Mouse (Mus musculus) forebrain, embryonic 13.5 days (tissue): ENCODE measurements around the gene H2-M3. TPM values are rescaled to one million over a fixed set of nuclear protein-coding genes. Genes with fewer than 3 reads are reported as not detected.
"Not testable (repeated sequence)": the region's sequence is repeated elsewhere in the genome, so short reads cannot be mapped to it uniquely, and the experiment has no call there.

ENCODE experiments used
- ATAC-seq: fragments of 200-750 bp; cut with Nextera tagmentation; 2 replicates; pipeline ENCODE4 v1.8.0; 2017
- H3K27ac ChIP-seq: fragments of 300-500 bp; sonication (generic); 2 replicates; pipeline ENCODE4 v1.5.1; 2015; ENCODE audit warnings: inconsistent platforms, mild to moderate bottlenecking, moderate library complexity
- H3K27me3 ChIP-seq: fragments of 300-500 bp; sonication (generic); 2 replicates; pipeline ENCODE4 v1.6.1; 2015; ENCODE audit warnings: mild to moderate bottlenecking, inconsistent platforms
- H3K36me3 ChIP-seq: fragments of 300-500 bp; sonication (generic); 2 replicates; pipeline ENCODE4 v1.6.1; 2015; ENCODE audit warnings: mild to moderate bottlenecking, inconsistent platforms; ENCODE audit not compliant: poor library complexity, severe bottlenecking
- H3K4me1 ChIP-seq: fragments of 300-500 bp; sonication (generic); 2 replicates; pipeline ENCODE4 v1.6.1; 2015; ENCODE audit warnings: inconsistent platforms
- H3K4me2 ChIP-seq: fragments of 300-500 bp; sonication (generic); 2 replicates; pipeline ENCODE4 v1.6.1; 2015; ENCODE audit warnings: inconsistent platforms, mild to moderate bottlenecking, moderate library complexity
- H3K4me3 ChIP-seq: fragments of 300-500 bp; sonication (generic); 2 replicates; pipeline ENCODE4 v1.5.1; 2015; ENCODE audit warnings: mild to moderate bottlenecking, inconsistent platforms
- H3K9ac ChIP-seq: fragments of 300-500 bp; sonication (generic); 2 replicates; pipeline ENCODE4 v1.6.1; 2015; ENCODE audit warnings: mild to moderate bottlenecking, inconsistent platforms
- H3K9me3 ChIP-seq: fragments of 300-500 bp; sonication (generic); replicated peaks from 2 replicates; pipeline ENCODE4 v1.6.1; 2016; ENCODE audit warnings: inconsistent platforms
- WGBS: fragments of 180-500 bp; shearing (Covaris S2); methylation state at CpG from one replicate; pipeline ENCODE4 v1.1.7; 2015; 5-methylcytosine and 5-hydroxymethylcytosine counted together
- polyA plus RNA-seq: library from polyadenylated mRNA; unstranded; fragments of >200 nt; fragmentation: Nextera tagmentation; extraction: Ambion mirVana; gene quantifications from 2 replicates; pipeline ENCODE4 v1.2.1, GENCODE M21; 2015

Gene H2-M3
- 0.61 and 1.6 TPM in 2 replicates for polyA plus RNA-seq

DNA sequence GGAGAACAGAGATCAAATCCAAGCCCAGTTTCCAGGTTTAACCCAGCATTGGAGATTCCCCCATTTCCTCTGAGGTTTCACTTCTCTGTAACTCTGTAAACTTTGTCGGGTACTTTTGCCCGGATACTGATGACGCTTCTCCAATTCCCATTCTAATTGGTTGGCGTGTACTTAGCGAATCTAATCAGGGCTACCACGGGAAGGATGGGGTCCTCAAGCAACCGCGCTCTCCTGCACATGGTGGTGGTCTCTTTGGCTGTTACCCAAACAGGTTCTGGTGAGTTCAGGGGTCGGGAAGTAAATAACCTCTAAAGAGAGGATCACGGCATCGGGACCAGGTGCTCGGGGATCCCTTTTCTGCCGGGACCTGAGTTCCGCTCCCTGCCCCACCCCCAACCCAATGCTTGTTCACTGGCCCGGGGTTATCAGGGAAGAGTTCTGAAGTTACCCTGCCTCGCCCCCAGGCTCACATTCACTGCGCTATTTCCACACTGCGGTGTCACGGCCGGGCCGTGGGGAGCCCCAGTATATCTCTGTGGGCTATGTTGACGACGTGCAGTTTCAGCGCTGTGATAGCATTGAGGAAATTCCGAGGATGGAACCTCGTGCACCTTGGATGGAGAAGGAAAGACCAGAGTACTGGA, at the start of gene H2-M3:
TSS of gene H2-M3 (plus strand) at position 163 of the 644 bp plus-strand sequence.
- WGBS, result 4% methylated on average over 26 of the region's 26 CpGs
- H3K36me3 ChIP-seq, result no peaks in the 10 kb centered on the region

DNA sequence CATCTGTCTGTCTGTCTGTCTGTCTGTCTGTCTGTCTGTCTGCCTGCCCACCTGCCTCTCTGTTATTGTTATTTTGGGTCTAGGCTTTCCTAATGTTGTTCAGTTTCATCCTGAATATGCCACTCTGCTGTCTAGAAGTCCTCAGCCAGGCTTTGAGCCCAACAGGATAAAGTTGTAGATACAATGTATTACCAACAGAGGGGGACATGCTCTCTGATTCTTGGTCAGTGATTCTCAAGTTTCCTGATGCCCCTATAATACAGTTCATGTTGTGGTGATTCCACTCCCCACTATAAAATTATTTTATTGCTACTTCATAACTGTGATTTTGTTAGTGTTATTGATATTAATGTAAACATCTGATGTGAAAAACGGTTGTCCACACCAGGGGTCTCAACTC, 48.1 kb upstream of the H2-M3 start:
- H3K27me3 ChIP-seq, result no peaks in the 10 kb centered on the region
- WGBS, result 18% methylated on average over 1 of the region's 1 CpGs
- no peaks in the 10 kb centered on the region for H3K9me3 ChIP-seq
- H3K36me3 ChIP-seq, result no peaks in the 10 kb centered on the region
- H3K4me1 ChIP-seq, result no peaks in the 10 kb centered on the region
- no peak overlapping the region for H3K4me3 ChIP-seq
- H3K9ac ChIP-seq, result no peak overlapping the region
- H3K4me2 ChIP-seq, result no peak overlapping the region
- H3K27ac ChIP-seq, result no peak overlapping the region
- ATAC-seq, result no peak

More for the DNA sequence above, at the start of gene H2-M3:
- H3K27ac ChIP-seq, result no peak within 1 kb of the TSS
- peaks cover 4% of the 10 kb centered on the region; the same call in 1 of the 2 replicates for H3K4me1 ChIP-seq
- peak within 1 kb of the TSS; percentile 86 for H3K4me2 ChIP-seq
- peak; percentile 99 for ATAC-seq
- H3K4me3 ChIP-seq, result peak within 1 kb of the TSS; percentile 49
- H3K9ac ChIP-seq, result peak within 1 kb of the TSS; percentile 58
- H3K27me3 ChIP-seq, result no peaks in the 10 kb centered on the region
- no peaks in the 10 kb centered on the region for H3K9me3 ChIP-seq

DNA sequence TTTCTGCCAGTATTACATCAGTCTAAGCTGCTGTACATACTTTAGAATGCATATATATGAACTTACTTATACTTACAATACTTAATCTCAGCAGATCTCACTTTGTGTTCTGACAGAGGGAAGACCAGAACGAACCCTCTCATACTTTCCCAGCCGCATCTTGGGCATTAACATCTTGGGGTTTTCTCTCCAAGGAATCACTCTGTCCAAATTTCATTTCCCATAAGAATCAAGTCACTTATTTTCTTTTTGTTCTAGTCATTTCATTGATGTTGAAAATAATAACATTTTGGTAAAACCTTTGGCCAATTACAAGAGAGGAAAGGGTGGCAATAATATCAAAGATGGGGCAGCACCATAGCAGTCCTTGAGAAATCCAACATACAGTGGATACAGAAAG, 32.8 kb upstream of the H2-M3 start, which contains the start of gene Olfr97:
TSS of gene Olfr97 (minus strand) at position 101 of the 400 bp plus-strand sequence.
- 91% methylated on average over 2 of the region's 2 CpGs for WGBS
- ATAC-seq, result not testable (repeated sequence)

DNA sequence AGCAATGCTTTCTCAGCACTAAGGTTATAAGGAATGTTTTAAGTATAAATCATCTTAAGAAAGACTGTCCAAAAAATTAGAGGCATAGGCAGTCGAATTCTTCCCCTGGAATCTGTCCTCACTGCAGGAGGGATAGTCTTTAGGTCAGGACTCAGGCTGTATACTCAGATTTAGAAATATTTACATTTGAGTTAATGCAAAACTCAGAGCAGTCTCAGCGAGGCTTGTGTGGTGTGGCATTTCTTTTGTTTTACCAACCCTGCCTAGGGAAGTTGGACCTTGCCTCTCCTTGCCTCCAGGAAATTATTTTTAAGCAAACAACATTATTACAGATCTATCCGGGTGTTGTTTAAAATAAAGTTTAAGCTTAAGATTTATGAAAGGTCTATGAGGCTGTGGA, 27.8 kb upstream of the H2-M3 start:
- Histone ChIP-seq H3K36me3 (no peaks in the 10 kb centered on the region), H3K4me3 (no peak overlapping the region), H3K27ac (no peak overlapping the region), H3K4me1 (no peaks in the 10 kb centered on the region), H3K27me3 (no peaks in the 10 kb centered on the region), H3K4me2 (no peak overlapping the region), H3K9ac (no peak overlapping the region), H3K9me3 (0 out of 2 replicates have a peak, but pooled peaks cover 4% of the 10 kb centered on the region)
- ATAC-seq, result no peak
- WGBS, result 62% methylated on average over 3 of the region's 3 CpGs

More for the DNA sequence above, 32.8 kb upstream of the H2-M3 start, which contains the start of gene Olfr97:
- not testable (repeated sequence) for H3K4me3 ChIP-seq, H3K27me3 ChIP-seq, H3K27ac ChIP-seq, H3K9ac ChIP-seq, H3K36me3 ChIP-seq, H3K4me1 ChIP-seq, H3K4me2 ChIP-seq, H3K9me3 ChIP-seq

DNA sequence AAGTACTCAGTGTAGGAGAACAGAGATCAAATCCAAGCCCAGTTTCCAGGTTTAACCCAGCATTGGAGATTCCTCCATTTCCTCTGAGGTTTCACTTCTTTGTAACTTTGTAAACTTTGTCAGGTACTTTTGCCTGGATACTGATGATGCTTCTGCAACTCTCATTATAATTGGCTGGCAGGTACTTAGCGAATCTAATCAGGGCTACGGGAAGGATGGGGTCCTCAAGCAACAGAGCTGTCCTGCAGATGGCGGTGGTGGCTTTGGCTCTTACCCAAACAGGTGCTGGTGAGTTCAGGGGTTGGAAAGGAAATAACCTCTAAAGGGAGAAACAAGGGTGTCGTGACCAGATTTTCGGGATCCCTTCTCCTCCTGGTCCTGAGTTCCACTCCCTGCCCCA, 23.3 kb upstream of the H2-M3 start:
- no peaks in the 10 kb centered on the region for H3K9me3 ChIP-seq
- H3K9ac ChIP-seq, result no peak overlapping the region
- H3K36me3 ChIP-seq, result no peaks in the 10 kb centered on the region
- no peak overlapping the region for H3K4me2 ChIP-seq
- 27% methylated on average over 5 of the region's 5 CpGs for WGBS
- H3K4me1 ChIP-seq, result no peaks in the 10 kb centered on the region
- H3K27ac ChIP-seq, result no peak overlapping the region
- H3K4me3 ChIP-seq, result no peak overlapping the region
- no peaks in the 10 kb centered on the region for H3K27me3 ChIP-seq
- no peak for ATAC-seq

DNA sequence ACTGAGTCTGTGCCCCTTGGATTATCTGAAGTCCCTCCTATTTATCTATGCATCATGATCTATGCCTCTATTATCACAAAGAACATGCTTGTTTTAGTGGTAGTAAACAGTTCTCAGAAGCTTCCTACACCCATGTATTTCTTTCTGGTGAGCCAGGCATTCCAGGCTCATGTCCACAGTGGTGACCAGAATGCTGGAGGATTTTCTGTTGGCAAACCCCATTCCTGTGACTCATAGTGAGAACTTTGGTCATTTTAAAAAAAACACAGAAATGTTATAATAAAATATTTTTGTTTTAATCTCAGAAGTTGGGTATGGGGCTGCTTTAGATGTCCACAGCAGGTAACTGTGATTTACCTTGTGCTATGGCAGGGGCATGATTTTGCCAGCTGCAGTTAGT, 20.6 kb upstream of the H2-M3 start:
- ATAC-seq, result no peak

DNA sequence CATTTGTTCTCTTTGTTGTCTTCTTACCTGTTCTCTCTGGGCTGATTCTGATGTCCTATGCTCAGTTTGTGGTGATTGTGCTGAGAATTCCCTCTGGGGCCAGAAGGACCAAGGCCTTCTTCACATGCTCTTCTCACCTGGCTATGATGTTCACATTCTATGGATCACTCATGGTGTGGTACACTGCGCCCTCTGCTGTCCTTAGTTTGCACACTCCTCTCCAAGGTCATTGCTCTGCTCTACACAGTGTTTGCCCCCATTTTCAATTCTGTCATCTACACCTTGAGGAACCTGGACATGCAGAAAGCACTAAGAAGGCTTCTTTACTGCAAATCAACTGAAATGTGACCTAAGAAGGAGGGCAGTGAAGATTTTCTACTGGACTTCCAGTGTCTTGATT, 19.5 kb upstream of the H2-M3 start:
- no peaks in the 10 kb centered on the region for H3K36me3 ChIP-seq
- 10% methylated on average over 1 of the region's 1 CpGs for WGBS
- H3K27me3 ChIP-seq, result no peaks in the 10 kb centered on the region
- no peak overlapping the region for H3K4me3 ChIP-seq
- H3K4me1 ChIP-seq, result no peaks in the 10 kb centered on the region
- H3K4me2 ChIP-seq, result no peak overlapping the region
- no peak overlapping the region for H3K27ac ChIP-seq
- H3K9me3 ChIP-seq, result no peaks in the 10 kb centered on the region
- no peak for ATAC-seq
- H3K9ac ChIP-seq, result no peak overlapping the region

More for the DNA sequence above, 20.6 kb upstream of the H2-M3 start:
- H3K27ac ChIP-seq, result no peak overlapping the region
- no peak overlapping the region for H3K4me3 ChIP-seq
- no peaks in the 10 kb centered on the region for H3K4me1 ChIP-seq
- no peak overlapping the region for H3K4me2 ChIP-seq
- H3K36me3 ChIP-seq, result no peaks in the 10 kb centered on the region
- no peaks in the 10 kb centered on the region for H3K27me3 ChIP-seq
- no peaks in the 10 kb centered on the region for H3K9me3 ChIP-seq
- no peak overlapping the region for H3K9ac ChIP-seq

DNA sequence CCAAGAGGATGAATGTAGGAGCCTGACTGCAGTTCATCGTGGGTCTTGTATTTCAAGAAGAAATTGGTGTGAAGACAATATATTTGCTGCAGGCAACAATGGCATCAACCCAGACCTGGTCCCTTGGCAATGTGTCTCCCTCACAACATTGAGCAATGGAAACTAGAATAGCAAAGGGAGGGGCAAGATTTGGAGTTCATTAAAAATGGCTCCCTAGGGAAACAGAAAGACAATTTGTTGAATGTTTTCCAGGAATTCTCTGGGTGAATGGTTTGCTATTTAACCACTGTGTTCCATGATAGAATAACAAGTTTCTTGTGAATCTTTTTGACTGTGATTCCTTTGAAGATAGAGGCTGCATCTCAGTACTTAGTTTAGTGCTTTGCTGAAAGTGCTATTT, 6.4 kb upstream of the H2-M3 start, which contains the start of gene Olfr98:
TSS of gene Olfr98 (minus strand) at position 124 of the 400 bp plus-strand sequence.
- H3K36me3 ChIP-seq, result no peaks in the 10 kb centered on the region
- H3K9me3 ChIP-seq, result no peaks in the 10 kb centered on the region
- WGBS, result 90% methylated on average over 1 of the region's 1 CpGs
- no peaks in the 10 kb centered on the region for H3K4me1 ChIP-seq
- no peak for ATAC-seq
- H3K27ac ChIP-seq, result no peak within 1 kb of the TSS
- H3K9ac ChIP-seq, result no peak within 1 kb of the TSS
- H3K4me3 ChIP-seq, result no peak within 1 kb of the TSS
- H3K27me3 ChIP-seq, result no peaks in the 10 kb centered on the region
- no peak within 1 kb of the TSS for H3K4me2 ChIP-seq

DNA sequence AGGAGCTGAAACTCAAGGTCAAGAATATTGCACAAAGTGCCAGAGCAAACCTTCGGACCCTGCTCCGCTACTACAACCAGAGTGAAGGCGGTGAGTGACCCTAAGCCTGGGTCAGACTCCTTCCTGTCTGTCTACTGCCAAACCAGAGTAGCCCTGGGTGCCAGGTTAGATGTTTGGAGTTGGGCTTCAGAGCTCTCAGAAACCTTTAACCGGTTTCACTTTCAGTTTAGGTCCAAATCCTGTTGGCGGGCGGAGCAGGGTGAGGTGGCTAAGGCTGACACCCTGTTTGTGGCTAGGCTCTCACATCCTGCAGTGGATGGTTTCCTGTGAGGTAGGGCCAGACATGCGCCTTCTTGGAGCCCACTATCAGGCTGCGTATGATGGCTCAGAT, 677 bp downstream of the H2-M3 start:
- peaks cover 4% of the 10 kb centered on the region; the same call in 1 of the 2 replicates for H3K4me1 ChIP-seq
- H3K36me3 ChIP-seq, result no peaks in the 10 kb centered on the region
- 71% methylated on average over 8 of the region's 8 CpGs for WGBS
- no peak overlapping the region for H3K27ac ChIP-seq
- no peaks in the 10 kb centered on the region for H3K9me3 ChIP-seq
- peak overlapping the region; percentile 49 for H3K4me3 ChIP-seq
- peak overlapping the region; percentile 86 for H3K4me2 ChIP-seq
- no peak for ATAC-seq
- H3K9ac ChIP-seq, result no peak overlapping the region; the same call in 1 of the 2 replicates
- H3K27me3 ChIP-seq, result no peaks in the 10 kb centered on the region

DNA sequence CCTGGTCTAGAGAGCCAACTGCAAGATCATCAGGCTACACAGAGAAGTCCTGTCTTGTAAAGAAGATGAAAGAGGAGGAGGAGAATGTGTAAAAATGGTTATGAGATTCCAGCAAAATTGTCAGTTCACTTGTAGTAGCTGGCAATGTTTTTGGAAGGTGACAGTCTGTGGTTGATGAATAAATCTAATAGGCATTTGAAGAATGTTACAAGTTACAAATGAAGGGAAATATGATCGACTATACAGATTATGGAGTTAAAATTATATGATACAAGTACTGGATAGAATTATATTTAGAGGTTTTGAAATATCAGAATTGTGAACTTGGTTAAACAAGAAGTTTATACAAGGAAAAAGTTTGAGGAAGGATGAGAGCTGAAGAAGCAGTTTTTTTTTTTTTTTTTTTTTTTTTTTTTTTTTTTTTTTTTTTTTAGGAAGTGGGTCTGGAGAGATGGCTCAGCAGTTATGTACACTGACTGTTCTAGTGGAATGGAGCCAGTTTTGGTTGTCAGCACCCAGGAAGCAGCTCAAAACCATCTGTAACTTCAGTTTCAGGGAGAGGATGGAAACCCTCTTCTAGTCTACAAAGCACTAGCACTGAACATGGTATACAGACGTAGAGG, 5.7 kb downstream of the H2-M3 start:
- no peaks in the 10 kb centered on the region for H3K27me3 ChIP-seq
- no peak for ATAC-seq
- WGBS, result 83% methylated on average over 2 of the region's 2 CpGs
- H3K9ac ChIP-seq, result no peak overlapping the region
- H3K9me3 ChIP-seq, result no peaks in the 10 kb centered on the region
- H3K4me3 ChIP-seq, result no peak overlapping the region
- H3K36me3 ChIP-seq, result no peaks in the 10 kb centered on the region
- no peak overlapping the region for H3K27ac ChIP-seq
- H3K4me1 ChIP-seq, result no peaks in the 10 kb centered on the region
- H3K4me2 ChIP-seq, result no peak overlapping the region

DNA sequence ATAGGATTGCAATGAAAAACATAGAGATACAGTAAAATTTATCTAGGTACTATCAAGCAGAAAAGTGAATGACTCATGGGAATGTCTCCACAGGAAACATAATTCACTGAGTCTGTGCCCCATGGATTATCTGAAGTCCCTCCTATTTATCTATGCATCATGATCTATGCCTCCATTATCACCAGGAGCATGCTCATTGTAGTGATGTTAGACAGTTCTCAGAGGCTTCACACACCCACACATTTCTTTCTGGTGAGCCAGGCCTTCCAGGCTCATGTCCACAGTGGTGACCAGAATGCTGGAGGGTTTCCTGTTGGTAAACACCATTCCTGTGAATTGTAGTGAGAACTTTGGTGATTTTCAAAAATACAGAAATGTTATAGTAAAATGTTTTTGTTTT, 6.6 kb downstream of the H2-M3 start:
- H3K4me2 ChIP-seq, result no peak overlapping the region
- no peak for ATAC-seq
- H3K9ac ChIP-seq, result no peak overlapping the region

DNA sequence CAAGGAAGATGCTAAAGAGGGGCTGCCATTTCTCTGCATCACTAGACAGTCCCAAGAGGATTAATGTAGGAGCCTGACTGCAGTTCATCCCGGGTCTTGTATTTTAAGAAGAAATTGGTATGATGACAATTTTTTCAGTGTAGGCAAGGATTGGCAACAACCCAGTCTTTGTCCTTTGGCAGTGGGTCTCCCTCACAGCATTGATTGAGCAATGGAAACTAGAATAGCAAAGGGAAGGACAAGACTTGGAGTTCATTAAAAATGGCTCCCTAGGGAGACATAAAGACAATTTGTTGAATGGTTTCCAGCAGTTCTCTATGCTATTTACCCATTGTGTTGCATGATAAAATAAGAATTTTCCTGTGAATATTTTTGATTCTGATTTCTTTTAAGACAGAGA, 10.3 kb downstream of the H2-M3 start:
- Histone ChIP-seq H3K36me3 (no peaks in the 10 kb centered on the region), H3K27me3 (no peaks in the 10 kb centered on the region), H3K4me2 (no peak overlapping the region), H3K4me3 (no peak overlapping the region), H3K27ac (no peak overlapping the region), H3K4me1 (no peaks in the 10 kb centered on the region), H3K9me3 (no peaks in the 10 kb centered on the region), H3K9ac (no peak overlapping the region)
- WGBS, result 75% methylated on average over 1 of the region's 1 CpGs
- ATAC-seq, result no peak

More for the DNA sequence above, 6.6 kb downstream of the H2-M3 start:
- Histone ChIP-seq H3K27me3 (no peaks in the 10 kb centered on the region), H3K9me3 (no peaks in the 10 kb centered on the region), H3K36me3 (no peaks in the 10 kb centered on the region), H3K4me3 (no peak overlapping the region), H3K4me1 (no peaks in the 10 kb centered on the region), H3K27ac (no peak overlapping the region)
